Mouse (Mus musculus): ENCODE data around the gene Ccdc138. TPM values are rescaled to one million over a fixed set of nuclear protein-coding genes. Genes with fewer than 3 reads are reported as not detected.

Ccdc138 gene
- polyA plus RNA-seq, 1 experiment, result 1.3 TPM

DNA sequence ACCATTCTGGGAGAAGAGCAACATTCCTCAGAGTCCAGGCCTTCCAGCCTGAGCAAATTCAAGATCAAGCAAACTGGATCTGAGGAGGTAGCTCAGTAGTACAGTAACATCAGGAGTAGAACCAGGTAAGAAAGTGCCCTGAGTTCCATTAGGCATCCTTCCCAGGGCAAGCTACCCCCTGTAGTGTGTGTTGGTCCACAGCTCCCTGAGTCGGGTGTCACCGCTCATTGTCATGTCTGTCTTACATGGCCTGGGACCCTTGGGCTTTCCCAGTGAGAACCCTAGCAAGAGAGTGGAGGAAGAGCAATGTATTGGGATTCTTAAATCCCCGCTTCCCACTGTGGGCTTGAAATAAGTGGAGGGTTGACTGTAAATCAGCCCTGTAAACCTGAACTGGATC is 97.4 kb downstream of the Ccdc138 start:
- H3K27me3 ChIP-seq (ENCODE audit: control insufficient read depth, insufficient read depth, low read length), result no peaks in the 10 kb centered on the region
- H3K4me3 ChIP-seq (replicated peaks; ENCODE audit: insufficient read depth, low read depth, low read length), result no peak overlapping the region
- no peak for TF ChIP-seq POLR2A (IDR thresholded peaks at IDR 0.05; ENCODE audit: borderline replicate concordance, insufficient read depth, low read length)
- no peak for TF ChIP-seq CTCF (IDR thresholded peaks at IDR 0.05; ENCODE audit: borderline replicate concordance, insufficient read depth, low read depth, low read length)
- no peak overlapping the region for H3K27ac ChIP-seq (ENCODE audit: insufficient read depth, low read length)
- no peaks in the 10 kb centered on the region; the same call in 1 of the 2 replicates for H3K4me1 ChIP-seq (ENCODE audit: control insufficient read depth, insufficient read depth, low read length)
- WGBS, result 92% methylated on average over 3 of the region's 3 CpGs
- no peak for DNase-seq

DNA sequence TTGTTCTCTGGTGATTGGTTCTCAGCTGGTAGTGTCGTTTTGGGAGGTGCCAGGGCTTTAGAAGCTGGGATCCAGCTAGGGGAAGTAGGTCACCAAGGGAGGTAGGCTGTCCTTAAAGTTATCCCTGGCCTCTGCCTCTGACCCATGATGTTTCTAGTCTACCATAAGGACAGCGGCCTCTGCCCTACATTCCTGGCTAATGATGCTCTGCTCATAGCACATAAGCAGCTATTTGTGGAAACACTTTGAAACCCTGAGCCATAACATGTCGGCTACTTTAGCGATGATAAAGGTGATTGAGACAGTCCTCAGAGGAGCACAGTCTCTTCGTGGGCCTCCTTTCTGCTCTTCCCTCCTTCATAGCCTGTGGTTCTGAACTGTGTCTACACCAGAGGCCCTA is 98.1 kb downstream of the Ccdc138 start:
- Histone ChIP-seq H3K4me3 (replicated peaks; ENCODE audit: insufficient read depth, low read depth, low read length) (no peak overlapping the region), H3K27ac (ENCODE audit: insufficient read depth, low read length) (no peak overlapping the region), H3K4me1 (ENCODE audit: control insufficient read depth, insufficient read depth, low read length) (peaks cover under 1% of the 10 kb centered on the region), H3K27me3 (ENCODE audit: control insufficient read depth, insufficient read depth, low read length) (no peaks in the 10 kb centered on the region)
- TF ChIP-seq CTCF (IDR thresholded peaks at IDR 0.05; ENCODE audit: borderline replicate concordance, insufficient read depth, low read depth, low read length) (no peak), POLR2A (IDR thresholded peaks at IDR 0.05; ENCODE audit: borderline replicate concordance, insufficient read depth, low read length) (no peak)
- WGBS, result 85% methylated on average over 5 of the region's 5 CpGs
- no peak for DNase-seq

DNA sequence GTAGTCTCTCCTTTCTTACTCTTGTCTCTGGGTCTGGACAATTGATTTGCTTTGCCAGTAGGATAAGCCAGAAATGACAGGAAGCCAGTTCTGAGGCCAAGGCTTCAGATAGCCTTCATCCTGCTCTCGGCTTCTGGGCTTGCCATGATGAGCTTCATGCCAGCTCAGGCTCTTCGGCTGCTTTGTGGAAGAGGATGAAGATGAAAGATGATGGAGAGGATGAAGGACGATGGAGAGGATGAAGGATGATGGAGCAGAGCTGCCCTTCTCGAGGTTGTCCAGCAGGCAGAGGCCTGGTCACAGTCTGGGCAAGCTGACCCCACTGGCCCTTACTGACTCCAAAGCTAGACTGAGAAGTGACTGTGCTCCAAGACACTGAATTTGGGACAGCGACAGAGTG is 102.4 kb downstream of the Ccdc138 start:
- H3K27me3 ChIP-seq (ENCODE audit: control insufficient read depth, insufficient read depth, low read length), result no peaks in the 10 kb centered on the region
- H3K27ac ChIP-seq (ENCODE audit: insufficient read depth, low read length), result no peak overlapping the region
- no peak for DNase-seq
- H3K4me3 ChIP-seq (replicated peaks; ENCODE audit: insufficient read depth, low read depth, low read length), result no peak overlapping the region
- WGBS, result 86% methylated on average over 5 of the region's 5 CpGs
- no peak for TF ChIP-seq POLR2A (IDR thresholded peaks at IDR 0.05; ENCODE audit: borderline replicate concordance, insufficient read depth, low read length)
- TF ChIP-seq CTCF (IDR thresholded peaks at IDR 0.05; ENCODE audit: borderline replicate concordance, insufficient read depth, low read depth, low read length), result no peak
- H3K4me1 ChIP-seq (ENCODE audit: control insufficient read depth, insufficient read depth, low read length), result peaks cover 16% of the 10 kb centered on the region

DNA sequence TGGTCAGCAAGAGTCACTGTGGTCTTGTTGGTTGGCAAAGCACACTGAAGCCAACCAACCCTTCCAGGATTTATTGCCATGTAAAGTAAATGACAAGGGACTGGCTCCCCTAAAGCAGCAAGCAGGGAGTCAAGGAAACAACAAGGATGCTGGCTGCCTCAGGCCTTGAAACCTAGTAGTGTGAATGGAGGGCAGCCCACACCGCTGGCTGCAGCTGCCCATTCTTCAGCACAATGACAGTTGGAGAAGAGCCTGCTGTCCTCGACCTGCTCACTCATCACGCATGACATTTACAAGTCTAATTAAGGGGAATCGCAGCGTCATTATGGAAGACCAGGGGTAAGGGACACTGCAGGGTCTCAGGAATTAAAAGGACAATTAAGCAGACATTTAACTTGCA is 103.2 kb downstream of the Ccdc138 start:
- Histone ChIP-seq H3K4me1 (ENCODE audit: control insufficient read depth, insufficient read depth, low read length) (peaks cover 16% of the 10 kb centered on the region), H3K27me3 (ENCODE audit: control insufficient read depth, insufficient read depth, low read length) (no peaks in the 10 kb centered on the region), H3K27ac (ENCODE audit: insufficient read depth, low read length) (no peak overlapping the region), H3K4me3 (replicated peaks; ENCODE audit: insufficient read depth, low read depth, low read length) (no peak overlapping the region)
- TF ChIP-seq POLR2A (IDR thresholded peaks at IDR 0.05; ENCODE audit: borderline replicate concordance, insufficient read depth, low read length) (no peak), CTCF (IDR thresholded peaks at IDR 0.05; ENCODE audit: borderline replicate concordance, insufficient read depth, low read depth, low read length) (no peak)
- no peak for DNase-seq
- WGBS, result 65% methylated on average over 5 of the region's 5 CpGs

DNA sequence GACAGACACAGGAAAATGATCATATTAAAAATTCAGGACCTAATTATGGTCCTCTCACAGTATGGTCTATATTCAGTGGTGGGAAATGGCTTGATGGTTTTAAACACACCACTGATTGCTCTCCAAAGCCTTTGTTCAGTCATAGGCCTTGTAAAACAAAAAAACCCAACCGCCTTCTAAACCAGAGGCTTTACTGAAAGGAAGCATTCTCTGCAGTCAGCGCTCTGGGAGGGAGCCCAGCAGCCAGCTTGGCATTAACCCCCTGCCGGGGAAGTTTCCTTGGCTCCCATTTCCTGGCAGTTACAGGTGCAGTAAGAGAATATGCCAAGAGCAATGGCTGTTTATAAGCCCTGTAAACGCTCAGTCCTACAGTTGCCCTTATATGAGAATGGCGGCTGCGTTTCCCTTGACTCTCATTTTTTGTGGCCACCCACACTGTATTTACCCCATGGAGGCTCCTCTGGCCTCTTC is 103.7 kb downstream of the Ccdc138 start:
- H3K4me3 ChIP-seq (replicated peaks; ENCODE audit: insufficient read depth, low read depth, low read length), result no peak overlapping the region
- peaks cover 16% of the 10 kb centered on the region for H3K4me1 ChIP-seq (ENCODE audit: control insufficient read depth, insufficient read depth, low read length)
- peak; percentile 72 to 81 for DNase-seq
- H3K27ac ChIP-seq (ENCODE audit: insufficient read depth, low read length), result no peak overlapping the region
- WGBS, result 8% methylated on average over 6 of the region's 6 CpGs
- H3K27me3 ChIP-seq (ENCODE audit: control insufficient read depth, insufficient read depth, low read length), result no peaks in the 10 kb centered on the region
- TF ChIP-seq CTCF (IDR thresholded peaks at IDR 0.05; ENCODE audit: borderline replicate concordance, insufficient read depth, low read depth, low read length) (no peak), POLR2A (IDR thresholded peaks at IDR 0.05; ENCODE audit: borderline replicate concordance, insufficient read depth, low read length) (no peak)

DNA sequence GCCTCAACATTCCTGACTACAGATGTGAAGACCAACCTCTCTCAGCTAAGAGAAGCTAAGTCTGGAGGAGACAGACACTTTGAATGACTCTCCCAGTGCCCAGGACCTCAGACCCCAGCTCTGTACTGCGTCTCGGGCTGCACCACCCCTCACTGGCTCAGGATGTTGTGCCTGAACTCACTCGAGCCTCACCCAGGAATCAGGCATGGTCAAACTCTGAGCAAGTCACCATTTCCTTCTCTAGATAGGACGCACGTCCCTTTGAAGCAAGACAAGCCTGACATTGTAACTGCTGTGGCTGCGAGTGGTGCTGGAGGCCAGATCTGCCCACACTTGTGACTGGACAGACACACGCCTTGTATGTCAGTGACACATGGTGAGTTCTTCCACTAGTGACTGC is 104.2 kb downstream of the Ccdc138 start:
- Histone ChIP-seq H3K27me3 (ENCODE audit: control insufficient read depth, insufficient read depth, low read length) (no peaks in the 10 kb centered on the region), H3K4me3 (replicated peaks; ENCODE audit: insufficient read depth, low read depth, low read length) (no peak overlapping the region), H3K4me1 (ENCODE audit: control insufficient read depth, insufficient read depth, low read length) (peaks cover 16% of the 10 kb centered on the region), H3K27ac (ENCODE audit: insufficient read depth, low read length) (no peak overlapping the region)
- 76% methylated on average over 7 of the region's 7 CpGs for WGBS
- TF ChIP-seq CTCF (IDR thresholded peaks at IDR 0.05; ENCODE audit: borderline replicate concordance, insufficient read depth, low read depth, low read length) (no peak), POLR2A (IDR thresholded peaks at IDR 0.05; ENCODE audit: borderline replicate concordance, insufficient read depth, low read length) (no peak)
- no peak for DNase-seq

DNA sequence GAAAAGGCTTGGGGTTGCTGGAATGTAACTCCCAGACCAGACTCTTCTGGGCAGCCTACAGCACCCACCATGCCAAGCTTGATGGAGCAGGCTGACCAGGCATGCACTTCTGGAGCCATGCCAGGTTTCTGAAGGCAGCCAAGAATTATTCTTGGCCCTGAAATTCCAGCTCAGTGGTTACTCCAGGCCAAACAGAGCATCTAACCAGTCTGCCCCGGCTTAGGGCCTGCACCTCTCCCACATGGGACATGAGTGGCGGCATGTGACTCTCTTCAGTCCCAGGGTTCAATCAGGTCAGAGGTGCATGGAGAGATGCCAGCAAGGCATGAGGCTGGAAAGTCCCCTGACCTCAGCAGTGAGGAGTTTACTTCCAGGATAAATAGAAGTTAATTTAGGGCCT is 107.0 kb downstream of the Ccdc138 start:
- 39% methylated on average over 2 of the region's 2 CpGs for WGBS
- TF ChIP-seq POLR2A (IDR thresholded peaks at IDR 0.05; ENCODE audit: borderline replicate concordance, insufficient read depth, low read length) (no peak), CTCF (IDR thresholded peaks at IDR 0.05; ENCODE audit: borderline replicate concordance, insufficient read depth, low read depth, low read length) (no peak)
- Histone ChIP-seq H3K4me1 (ENCODE audit: control insufficient read depth, insufficient read depth, low read length) (peaks cover 16% of the 10 kb centered on the region), H3K27ac (ENCODE audit: insufficient read depth, low read length) (no peak overlapping the region), H3K4me3 (replicated peaks; ENCODE audit: insufficient read depth, low read depth, low read length) (no peak overlapping the region), H3K27me3 (ENCODE audit: control insufficient read depth, insufficient read depth, low read length) (no peaks in the 10 kb centered on the region)
- peak; percentile 56 to 78 for DNase-seq

DNA sequence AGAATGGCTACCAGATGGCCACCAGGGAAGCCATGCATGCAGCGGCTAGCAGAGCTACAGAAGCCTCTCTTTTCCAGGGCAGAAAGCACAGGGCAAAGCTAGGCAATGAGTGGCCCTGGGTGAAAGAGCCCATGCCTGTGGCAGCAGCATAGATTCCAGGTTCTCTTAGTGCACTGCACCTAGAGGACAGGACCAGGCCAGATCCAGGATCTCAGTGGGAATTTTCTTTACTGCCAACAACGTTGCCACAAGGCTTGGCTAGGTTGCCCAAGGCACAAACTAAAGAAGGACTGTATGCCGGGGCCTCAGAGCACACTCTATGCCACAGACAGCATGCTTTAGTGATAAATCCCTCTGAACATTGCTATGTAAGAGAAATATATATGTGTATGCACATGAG is 108.6 kb downstream of the Ccdc138 start:
- Histone ChIP-seq H3K4me3 (replicated peaks; ENCODE audit: insufficient read depth, low read depth, low read length) (no peak overlapping the region), H3K27me3 (ENCODE audit: control insufficient read depth, insufficient read depth, low read length) (no peaks in the 10 kb centered on the region), H3K4me1 (ENCODE audit: control insufficient read depth, insufficient read depth, low read length) (peaks cover 13% of the 10 kb centered on the region), H3K27ac (ENCODE audit: insufficient read depth, low read length) (no peak overlapping the region)
- WGBS, result 45% methylated on average over 3 of the region's 3 CpGs
- no peak for TF ChIP-seq CTCF (IDR thresholded peaks at IDR 0.05; ENCODE audit: borderline replicate concordance, insufficient read depth, low read depth, low read length)
- no peak for TF ChIP-seq POLR2A (IDR thresholded peaks at IDR 0.05; ENCODE audit: borderline replicate concordance, insufficient read depth, low read length)
- DNase-seq, result no peak

Measured in cerebellum, adult 2 months (tissue).